Mouse (Mus musculus) testis, adult 2 months (tissue): ENCODE results near the gene Prpf38b.

ENCODE experiments used
- CTCF ChIP-seq: fragments of 200-500 bp; IDR thresholded peaks from 2 replicates; pipeline ENCODE4 v1.5.1; 2012; ENCODE audit warnings: low read depth, mild to moderate bottlenecking, inconsistent platforms, low read length, moderate library complexity; ENCODE audit not compliant: control insufficient read depth, insufficient read depth, insufficient replicate concordance
- POLR2A ChIP-seq: fragments of 200-500 bp; IDR thresholded peaks from 2 replicates; pipeline ENCODE4 v1.6.1; 2012; ENCODE audit warnings: low read depth, mild to moderate bottlenecking, inconsistent platforms, low read length, moderate library complexity; ENCODE audit not compliant: control insufficient read depth

DNA sequence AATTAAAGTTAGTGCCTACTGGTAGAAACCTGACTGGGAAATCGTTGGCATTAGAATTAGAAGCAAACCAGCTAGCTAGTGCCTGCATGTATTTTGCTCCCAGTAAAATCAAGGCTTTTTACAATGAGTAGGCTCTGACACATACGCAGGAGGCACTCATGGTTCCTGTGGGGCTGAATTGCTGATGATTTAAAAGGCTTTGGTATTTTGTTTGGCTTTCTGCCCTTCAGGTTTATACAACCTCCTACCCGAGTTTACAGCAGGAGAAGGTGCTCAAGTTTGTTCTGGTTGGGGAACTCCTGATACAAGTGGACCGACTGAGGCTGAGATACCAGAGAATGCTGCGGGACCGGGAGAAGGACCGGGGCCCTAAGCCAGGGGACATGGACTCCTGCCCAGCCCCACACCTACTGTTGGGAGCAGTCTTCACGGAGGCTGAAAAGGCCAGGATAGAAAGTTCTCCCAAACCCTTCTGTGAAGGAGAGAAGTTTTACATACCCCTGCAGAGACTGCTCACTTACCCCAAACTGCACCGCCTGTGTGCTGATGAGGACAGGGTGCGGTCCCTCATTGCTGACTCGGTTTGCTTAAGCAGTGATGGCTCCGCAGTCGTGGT is 48.3 kb upstream of the Prpf38b start:
- no peak for TF ChIP-seq CTCF
- no peak for TF ChIP-seq POLR2A
